Mouse (Mus musculus) left cerebral cortex, postnatal 14 days (tissue): ENCODE measurements at regions not wholly inside any gene's neighbourhood (a gene's known extent, or its start where the extent isn't known, plus 50 kb on each side); places are given as distances from the start of the nearest gene placed in this dataset.
"Not testable (repeated sequence)": the region's sequence is repeated elsewhere in the genome, so short reads cannot be mapped to it uniquely, and the experiment has no call there.

Experiments used
- DNase-seq, 2 experiments: peaks; one replicate each; pipeline ENCODE4 v3.0.0; 2021 to 2022; ENCODE audit warnings: low spot score in 2 of 2, mixed read lengths in 1 of 2
- intact Hi-C: fragments of 180-260 bp; cut with DNase I; formaldehyde crosslinking; loops from one replicate; pipeline ENCODE4 v1.15.1; 2025

GRCm38 (mm10) chr13:16461681-16462080, 450.0 kb downstream of the Inhba start:
- DNase-seq: no peak
- intact Hi-C loops: no loop called here

- DNase-seq: no peak
- intact Hi-C loops: no loop called here
Observed at GRCm38 (mm10) chr13:16464823-16465222, 453.2 kb downstream of the Inhba start.

GRCm38 (mm10) chr13:16465317-16465716, 453.7 kb downstream of the Inhba start:
- no peak for DNase-seq
- intact Hi-C loops: no loop called here

GRCm38 (mm10) chr13:16465812-16466211, 454.2 kb downstream of the Inhba start:
- no peak for DNase-seq
- intact Hi-C loops: no loop called here

GRCm38 (mm10) chr13:16476515-16476914, 464.9 kb downstream of the Inhba start:
- intact Hi-C loops: no loop called here

GRCm38 (mm10) chr13:16487292-16487691, 475.6 kb downstream of the Inhba start:
- intact Hi-C loops: no loop called here
- no peak for DNase-seq

More at GRCm38 (mm10) chr13:16476515-16476914, 464.9 kb downstream of the Inhba start:
- no peak for DNase-seq

- intact Hi-C loops, DNase-seq: not testable (repeated sequence)
Observed at GRCm38 (mm10) chr13:16490680-16491079, 479.0 kb downstream of the Inhba start.

GRCm38 (mm10) chr13:16498052-16498451, 486.4 kb downstream of the Inhba start:
- intact Hi-C loops: no loop called here
- DNase-seq: no peak

GRCm38 (mm10) chr13:16512876-16513275, 501.2 kb downstream of the Inhba start:
- intact Hi-C loops: no loop called here

GRCm38 (mm10) chr13:16515195-16515594, 503.5 kb downstream of the Inhba start:
- DNase-seq: no peak
- intact Hi-C loops: no loop called here

More at GRCm38 (mm10) chr13:16512876-16513275, 501.2 kb downstream of the Inhba start:
- peak in 1 of 2 experiments; percentile 1 for DNase-seq

GRCm38 (mm10) chr13:16529036-16529435, 517.4 kb downstream of the Inhba start:
- intact Hi-C loops: no loop called here
- DNase-seq: no peak

GRCm38 (mm10) chr13:16543771-16544170, 532.1 kb downstream of the Inhba start:
- intact Hi-C loops: no loop called here
- peak; percentile 16 to 57 for DNase-seq

- intact Hi-C loops: no loop called here
- no peak for DNase-seq
Observed at GRCm38 (mm10) chr13:16550060-16550459, 538.4 kb downstream of the Inhba start.

GRCm38 (mm10) chr13:16564988-16565387, 553.3 kb downstream of the Inhba start:
- DNase-seq: no peak
- intact Hi-C loops: no loop called here

- intact Hi-C loops: no loop called here
- DNase-seq: no peak
Observed at GRCm38 (mm10) chr13:16574069-16574468, 562.4 kb downstream of the Inhba start.

GRCm38 (mm10) chr13:16586286-16586685, 574.6 kb downstream of the Inhba start:
- intact Hi-C loops: no loop called here
- no peak for DNase-seq

- DNase-seq: no peak
- intact Hi-C loops: no loop called here
Observed at GRCm38 (mm10) chr13:16619755-16620154, 608.1 kb downstream of the Inhba start.

GRCm38 (mm10) chr13:16626584-16626983, 614.9 kb downstream of the Inhba start:
- DNase-seq: no peak
- intact Hi-C loops: no loop called here

GRCm38 (mm10) chr13:16633445-16634092, 621.9 kb downstream of the Inhba start:
- no peak for DNase-seq
- intact Hi-C loops: no loop called here

- no peak for DNase-seq
- intact Hi-C loops: no loop called here
Observed at GRCm38 (mm10) chr13:16636251-16636650, 624.6 kb downstream of the Inhba start.

GRCm38 (mm10) chr13:16641611-16642449, 630.2 kb downstream of the Inhba start:
- peak in 1 of 2 experiments; percentile 4 for DNase-seq
- intact Hi-C loops: loop anchor here (10.0 kb wide), 1 partner anchor 627 kb away; the partner anchor contains the start of gene Inhba
